Mouse (Mus musculus): ENCODE data around the gene Mlh3. TPM values are rescaled to one million over a fixed set of nuclear protein-coding genes. Genes with fewer than 3 reads are reported as not detected.

Mlh3 gene
- polyA plus RNA-seq (2015; fragmentation: Nextera tagmentation; extraction: Ambion mirVana) = 8.7 and 9.6 TPM in 2 replicates

DNA sequence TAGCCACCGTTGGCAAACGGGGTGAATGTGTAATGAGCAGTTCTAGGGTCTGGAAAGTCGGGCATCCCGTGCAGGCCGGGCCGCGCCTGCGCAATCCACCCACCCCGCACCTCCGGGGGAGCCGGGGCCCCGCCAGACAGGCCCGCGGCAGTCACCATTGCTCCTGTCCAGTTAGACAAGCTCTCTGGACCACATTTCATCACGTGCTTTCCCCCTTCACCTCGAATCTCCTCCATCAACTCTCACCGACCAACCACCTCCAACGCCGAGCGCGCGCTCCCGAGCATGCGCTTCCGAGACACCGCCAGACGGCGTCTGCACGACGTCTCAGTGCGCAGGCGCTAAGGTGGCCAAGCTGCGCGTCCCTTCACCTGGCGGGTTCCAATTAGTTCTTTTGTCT is at the start of gene Mlh3:
TSS of gene Mlh3 (minus strand) at position 281 of the 400 bp plus-strand sequence.
- ATAC-seq (replicated peaks; ENCODE audit: low FRiP score) = peak; percentile 84
- Histone ChIP-seq H3K36me3 (peaks cover 13% of the 10 kb centered on the region), H3K9me3 (replicated peaks) (no peaks in the 10 kb centered on the region), H3K4me3 (replicated peaks) (peak within 1 kb of the TSS; percentile 60), H3K4me1 (peaks cover 29% of the 10 kb centered on the region), H3K4me2 (peak within 1 kb of the TSS; percentile 69), H3K27me3 (no peaks in the 10 kb centered on the region), H3K27ac (peak within 1 kb of the TSS; percentile 90), H3K9ac (peak within 1 kb of the TSS; percentile 58)
- 1% methylated on average over 35 of the region's 35 CpGs for WGBS

- no peak for ATAC-seq (replicated peaks; ENCODE audit: low FRiP score)
- Histone ChIP-seq H3K9ac (no peak overlapping the region), H3K9me3 (replicated peaks) (no peaks in the 10 kb centered on the region), H3K4me2 (no peak overlapping the region), H3K36me3 (peaks cover 99% of the 10 kb centered on the region), H3K4me3 (replicated peaks) (no peak overlapping the region), H3K27me3 (no peaks in the 10 kb centered on the region), H3K4me1 (peaks cover 3% of the 10 kb centered on the region), H3K27ac (no peak overlapping the region)
- 86% methylated on average over 3 of the region's 3 CpGs for WGBS
Observed at GRCm38 (mm10) chr12:85308651-85309050, 38.3 kb upstream of the Mlh3 start.

GRCm38 (mm10) chr12:85305247-85305892 is 35.0 kb upstream of the Mlh3 start:
- H3K27ac ChIP-seq = peak overlapping the region; percentile 54

DNA sequence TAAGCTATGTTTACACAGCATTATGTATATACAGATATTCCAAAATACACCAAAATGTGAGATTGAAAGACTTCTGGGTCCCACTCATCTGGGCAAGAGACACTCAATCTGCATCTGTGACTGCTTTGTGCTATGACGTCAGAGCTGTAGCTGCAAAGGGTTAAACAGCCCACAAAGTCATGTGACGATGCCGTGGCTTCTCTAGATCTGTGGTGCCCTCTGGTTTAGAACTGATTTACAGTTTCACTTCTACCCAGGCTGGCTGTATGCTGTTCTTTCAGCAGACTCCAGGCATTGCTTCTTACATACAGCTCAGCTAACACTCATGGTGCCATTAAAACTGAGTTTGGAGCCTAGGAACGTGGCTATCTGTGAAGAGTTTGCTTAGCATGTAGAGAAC is 34.3 kb upstream of the Mlh3 start:
- no peak overlapping the region for H3K27ac ChIP-seq
- no peak overlapping the region for H3K9ac ChIP-seq
- peaks cover 5% of the 10 kb centered on the region for H3K4me1 ChIP-seq
- WGBS = 62% methylated on average over 4 of the region's 4 CpGs
- no peak overlapping the region for H3K4me3 ChIP-seq (replicated peaks)
- H3K4me2 ChIP-seq = no peak overlapping the region
- H3K9me3 ChIP-seq (replicated peaks) = no peaks in the 10 kb centered on the region
- 0 out of 2 replicates have a peak, but pooled peaks have one; percentile 8 for ATAC-seq (replicated peaks; ENCODE audit: low FRiP score)
- peaks cover 94% of the 10 kb centered on the region for H3K36me3 ChIP-seq
- H3K27me3 ChIP-seq = no peaks in the 10 kb centered on the region

More at GRCm38 (mm10) chr12:85305247-85305892, 35.0 kb upstream of the Mlh3 start:
- peak; percentile 58 for ATAC-seq (replicated peaks; ENCODE audit: low FRiP score)
- no peaks in the 10 kb centered on the region for H3K27me3 ChIP-seq
- H3K9ac ChIP-seq = no peak overlapping the region
- H3K9me3 ChIP-seq (replicated peaks) = no peaks in the 10 kb centered on the region
- 37% methylated on average over 16 of the region's 16 CpGs for WGBS
- H3K4me2 ChIP-seq = peak overlapping the region; percentile 22; the same call in 1 of the 2 replicates
- H3K4me3 ChIP-seq (replicated peaks) = no peak overlapping the region
- peaks cover 97% of the 10 kb centered on the region for H3K36me3 ChIP-seq
- H3K4me1 ChIP-seq = peaks cover 3% of the 10 kb centered on the region

GRCm38 (mm10) chr12:85303256-85303655 is 32.9 kb upstream of the Mlh3 start:
- WGBS = 54% methylated on average over 2 of the region's 2 CpGs
- Histone ChIP-seq H3K36me3 (peaks cover 79% of the 10 kb centered on the region), H3K9me3 (replicated peaks) (no peaks in the 10 kb centered on the region), H3K4me2 (no peak overlapping the region), H3K4me1 (peaks cover 16% of the 10 kb centered on the region), H3K4me3 (replicated peaks) (no peak overlapping the region), H3K27ac (no peak overlapping the region), H3K9ac (no peak overlapping the region), H3K27me3 (no peaks in the 10 kb centered on the region)
- no peak for ATAC-seq (replicated peaks; ENCODE audit: low FRiP score)

DNA sequence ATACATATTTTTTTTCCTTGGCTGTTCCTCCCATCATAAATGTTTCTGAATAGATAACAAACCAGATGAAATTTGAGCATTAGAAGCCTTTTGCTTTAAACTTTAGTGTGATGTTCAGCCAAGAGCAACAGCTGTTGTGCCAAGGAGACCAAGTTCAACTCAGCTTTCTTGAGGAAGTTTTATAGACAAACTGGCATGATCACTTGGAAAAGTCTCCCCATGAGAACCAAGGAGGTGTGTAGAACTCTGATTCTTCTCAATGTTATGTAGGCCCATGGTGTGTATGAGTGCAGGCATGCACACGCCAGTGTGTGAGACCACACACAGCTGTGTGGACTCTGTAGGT is 28.4 kb upstream of the Mlh3 start:
- WGBS = 32% methylated on average over 1 of the region's 1 CpGs
- Histone ChIP-seq H3K36me3 (peaks cover 45% of the 10 kb centered on the region), H3K4me3 (replicated peaks) (no peak overlapping the region), H3K4me2 (no peak overlapping the region), H3K4me1 (peaks cover 35% of the 10 kb centered on the region), H3K27me3 (no peaks in the 10 kb centered on the region), H3K9me3 (replicated peaks) (peaks cover 8% of the 10 kb centered on the region; the same call in 1 of the 2 replicates), H3K9ac (no peak overlapping the region), H3K27ac (peak overlapping the region; percentile 80)
- ATAC-seq (replicated peaks; ENCODE audit: low FRiP score) = no peak

DNA sequence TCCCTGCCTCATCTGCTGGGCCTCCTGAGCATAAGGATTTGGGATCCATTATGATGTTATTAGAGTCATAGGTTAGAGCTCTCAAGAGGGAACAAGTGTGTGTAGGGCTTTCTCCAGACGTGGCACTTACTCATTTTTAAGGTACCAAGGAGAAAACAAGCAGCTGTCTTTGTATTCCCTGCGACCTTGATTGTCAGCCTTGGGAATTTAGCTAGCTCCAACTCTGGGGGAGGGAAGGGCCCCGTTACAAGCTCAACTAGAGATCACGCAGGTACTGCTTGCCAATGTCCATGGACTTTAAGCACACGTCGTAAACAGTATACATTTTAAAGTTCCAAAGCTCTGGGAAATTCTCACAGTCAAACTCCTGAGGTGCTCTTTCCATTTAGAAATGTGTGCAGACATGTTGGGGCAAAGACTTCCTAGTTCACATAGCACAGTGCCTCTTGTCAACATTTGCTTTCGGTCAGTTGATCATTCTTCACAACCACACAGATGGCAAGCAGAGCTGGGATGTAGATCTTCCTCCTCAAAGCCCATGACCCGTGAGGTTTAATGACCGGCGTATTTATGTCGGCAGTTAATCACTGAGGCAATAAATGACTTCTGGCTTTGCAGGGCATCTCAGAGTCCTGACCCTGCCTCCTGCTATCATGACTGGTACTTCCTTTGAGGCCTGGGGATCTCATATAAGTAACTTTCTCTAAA is 27.9 kb upstream of the Mlh3 start:
- no peak overlapping the region for H3K4me3 ChIP-seq (replicated peaks)
- peaks cover 43% of the 10 kb centered on the region for H3K36me3 ChIP-seq
- no peak overlapping the region for H3K9ac ChIP-seq
- peaks cover 35% of the 10 kb centered on the region for H3K4me1 ChIP-seq
- peak overlapping the region; percentile 80 for H3K27ac ChIP-seq
- ATAC-seq (replicated peaks; ENCODE audit: low FRiP score) = peak; percentile 85
- no peak overlapping the region for H3K4me2 ChIP-seq
- 22% methylated on average over 11 of the region's 11 CpGs for WGBS
- H3K9me3 ChIP-seq (replicated peaks) = peaks cover 13% of the 10 kb centered on the region; the same call in 1 of the 2 replicates
- H3K27me3 ChIP-seq = no peaks in the 10 kb centered on the region

DNA sequence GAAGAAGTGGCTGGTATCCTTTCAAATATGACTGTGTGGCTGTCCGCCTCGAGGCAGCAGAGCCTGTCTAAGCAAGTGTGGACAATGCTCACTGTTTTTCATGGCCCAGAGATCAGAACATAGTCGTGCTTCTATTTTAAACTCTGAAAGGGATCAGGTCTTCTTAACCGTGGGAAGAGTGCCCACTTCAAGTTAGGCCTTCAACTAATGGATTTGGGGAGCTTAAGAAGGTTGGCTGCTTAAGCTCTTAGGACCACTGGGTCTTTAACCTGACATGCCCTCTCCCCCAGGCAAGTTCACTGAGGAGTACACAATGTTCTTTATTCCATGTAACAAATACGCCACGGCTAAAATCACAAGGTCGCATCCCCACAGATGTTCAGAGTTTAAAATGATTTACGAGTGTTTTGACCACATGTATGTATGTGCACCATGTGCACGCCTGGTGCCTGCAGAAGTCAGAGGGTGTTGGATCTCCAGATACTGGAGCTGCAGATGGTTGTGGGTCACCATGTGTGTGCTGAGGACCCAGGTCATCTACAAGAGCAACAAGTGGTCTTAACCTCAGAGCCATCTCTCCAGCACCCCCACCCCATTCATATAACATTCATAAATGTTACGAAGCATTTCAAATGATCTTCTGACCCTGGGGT is 27.1 kb upstream of the Mlh3 start:
- peak overlapping the region; percentile 80 for H3K27ac ChIP-seq
- H3K4me3 ChIP-seq (replicated peaks) = no peak overlapping the region
- H3K4me1 ChIP-seq = peaks cover 35% of the 10 kb centered on the region
- H3K27me3 ChIP-seq = no peaks in the 10 kb centered on the region
- H3K36me3 ChIP-seq = peaks cover 36% of the 10 kb centered on the region
- peaks cover 16% of the 10 kb centered on the region; the same call in 1 of the 2 replicates for H3K9me3 ChIP-seq (replicated peaks)
- no peak overlapping the region for H3K9ac ChIP-seq
- WGBS = 38% methylated on average over 10 of the region's 10 CpGs
- ATAC-seq (replicated peaks; ENCODE audit: low FRiP score) = peak; percentile 57; the same call in 1 of the 2 replicates
- no peak overlapping the region for H3K4me2 ChIP-seq

- H3K4me2 ChIP-seq = no peak overlapping the region
- H3K27me3 ChIP-seq = no peaks in the 10 kb centered on the region
- no peak overlapping the region for H3K9ac ChIP-seq
- no peak overlapping the region for H3K4me3 ChIP-seq (replicated peaks)
- 65% methylated on average over 5 of the region's 5 CpGs for WGBS
- H3K36me3 ChIP-seq = peaks cover 31% of the 10 kb centered on the region
- peaks cover 16% of the 10 kb centered on the region; the same call in 1 of the 2 replicates for H3K9me3 ChIP-seq (replicated peaks)
- peaks cover 35% of the 10 kb centered on the region for H3K4me1 ChIP-seq
- ATAC-seq (replicated peaks; ENCODE audit: low FRiP score) = no peak
- H3K27ac ChIP-seq = peak overlapping the region; percentile 80; the same call in 1 of the 2 replicates
Observed at GRCm38 (mm10) chr12:85296915-85297314, 26.5 kb upstream of the Mlh3 start.

- Histone ChIP-seq H3K27me3 (no peaks in the 10 kb centered on the region), H3K4me2 (no peak overlapping the region), H3K4me1 (peaks cover 39% of the 10 kb centered on the region), H3K4me3 (replicated peaks) (no peak overlapping the region), H3K27ac (no peak overlapping the region), H3K36me3 (peaks cover 17% of the 10 kb centered on the region; the same call in 1 of the 2 replicates), H3K9me3 (replicated peaks) (peaks cover 16% of the 10 kb centered on the region; the same call in 1 of the 2 replicates), H3K9ac (no peak overlapping the region)
- no peak for ATAC-seq (replicated peaks; ENCODE audit: low FRiP score)
- 99% methylated on average over 2 of the region's 2 CpGs for WGBS
Observed at GRCm38 (mm10) chr12:85295506-85295905, 25.1 kb upstream of the Mlh3 start.

- Histone ChIP-seq H3K27me3 (peaks cover 4% of the 10 kb centered on the region; the same call in 1 of the 2 replicates), H3K36me3 (peaks cover 12% of the 10 kb centered on the region; the same call in 1 of the 2 replicates), H3K9me3 (replicated peaks) (peaks cover 16% of the 10 kb centered on the region; the same call in 1 of the 2 replicates), H3K9ac (no peak overlapping the region), H3K4me2 (no peak overlapping the region), H3K4me1 (peaks cover 46% of the 10 kb centered on the region), H3K4me3 (replicated peaks) (no peak overlapping the region), H3K27ac (no peak overlapping the region)
- ATAC-seq (replicated peaks; ENCODE audit: low FRiP score) = no peak
Observed at GRCm38 (mm10) chr12:85292906-85293305, 22.5 kb upstream of the Mlh3 start.

GRCm38 (mm10) chr12:85292288-85292687 is 21.9 kb upstream of the Mlh3 start:
- peaks cover 12% of the 10 kb centered on the region; the same call in 1 of the 2 replicates for H3K36me3 ChIP-seq
- H3K9ac ChIP-seq = no peak overlapping the region
- peaks cover 41% of the 10 kb centered on the region for H3K4me1 ChIP-seq
- no peak overlapping the region for H3K27ac ChIP-seq
- peaks cover 4% of the 10 kb centered on the region; the same call in 1 of the 2 replicates for H3K27me3 ChIP-seq
- no peak overlapping the region; the same call in 1 of the 2 replicates for H3K4me2 ChIP-seq
- peaks cover 16% of the 10 kb centered on the region; the same call in 1 of the 2 replicates for H3K9me3 ChIP-seq (replicated peaks)
- 84% methylated on average over 6 of the region's 6 CpGs for WGBS
- no peak overlapping the region for H3K4me3 ChIP-seq (replicated peaks)
- no peak for ATAC-seq (replicated peaks; ENCODE audit: low FRiP score)

Data from kidney, embryonic 15.5 days (tissue).